Mouse (Mus musculus): ENCODE results near the gene Hormad1. TPM values are rescaled to one million over a fixed set of nuclear protein-coding genes. Genes with fewer than 3 reads are reported as not detected.

The Hormad1 gene
- polyA plus RNA-seq, 1 experiment from 2014 or later: not detected

DNA sequence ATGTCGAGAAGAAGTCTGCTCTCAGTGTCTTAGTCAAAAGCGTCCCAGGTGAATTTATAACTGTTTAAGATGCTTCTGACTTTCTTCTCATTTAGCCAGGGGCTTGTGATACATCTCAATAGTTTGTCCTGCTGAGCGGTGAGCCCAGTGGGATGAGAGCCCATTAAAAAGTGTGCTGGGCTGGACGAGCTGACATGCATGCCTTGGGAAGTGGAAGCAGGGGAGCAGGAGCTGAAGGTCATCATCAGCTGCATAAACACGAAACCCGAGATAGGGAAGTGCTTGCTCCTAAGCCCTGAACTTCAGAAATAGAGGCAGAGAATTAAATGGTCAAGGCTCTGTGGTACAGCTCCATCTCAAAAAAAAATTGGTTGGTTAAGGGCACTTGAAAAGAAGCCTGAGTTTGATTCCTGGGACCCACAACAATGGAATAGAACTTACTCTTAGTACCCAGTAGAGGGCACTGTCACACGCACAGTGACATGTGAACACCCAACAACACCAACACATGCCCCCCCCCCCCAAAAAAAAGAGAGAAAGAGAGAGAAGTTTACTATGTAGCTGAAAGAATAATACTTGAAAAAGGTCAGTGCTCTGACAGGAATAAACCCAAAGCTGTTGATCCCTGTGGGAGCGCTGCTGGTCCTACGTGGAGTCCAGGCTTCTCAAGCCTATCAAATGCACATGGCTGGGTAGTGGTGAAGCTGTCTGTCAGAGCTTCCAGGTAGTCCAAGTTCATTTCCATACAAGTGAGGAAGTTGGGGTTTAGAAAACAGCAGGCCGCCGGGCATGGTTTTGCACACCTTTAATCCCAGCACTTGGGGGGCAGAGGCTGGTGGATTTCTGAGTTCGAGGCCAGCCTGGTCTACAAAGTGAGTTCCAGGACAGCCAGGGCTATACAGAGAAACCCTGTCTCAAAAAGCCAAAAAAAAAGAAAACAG is 73.4 kb downstream of the Hormad1 start:
- ChIA-PET POLR2A (interaction anchor here (0.5 to 2.1 kb wide), 8 partner anchors 9 to 186 kb away, joined by 3 to 8 read pairs (median 4); partner anchors contain the start of gene Rprd2), CTCF (interaction anchor here (0.8 to 2.7 kb wide), 25 partner anchors 8 to 239 kb away, joined by 3 to 28 read pairs (median 4); partner anchors contain the start of genes Adamtsl4, Ensa and Mrps21)
- in situ Hi-C loops (cut with MboI; ENCODE audit: low pct_unique_long_range_greater_than_20kb): no loop called here
- DNase-seq (ENCODE audit: low read depth, low spot score) (no peak), ATAC-seq (peak; percentile 68)
- no peaks in the 10 kb centered on the region for H3K27me3 ChIP-seq
- TF ChIP-seq CTCF (IDR thresholded peaks at IDR 0.05): no peak

DNA sequence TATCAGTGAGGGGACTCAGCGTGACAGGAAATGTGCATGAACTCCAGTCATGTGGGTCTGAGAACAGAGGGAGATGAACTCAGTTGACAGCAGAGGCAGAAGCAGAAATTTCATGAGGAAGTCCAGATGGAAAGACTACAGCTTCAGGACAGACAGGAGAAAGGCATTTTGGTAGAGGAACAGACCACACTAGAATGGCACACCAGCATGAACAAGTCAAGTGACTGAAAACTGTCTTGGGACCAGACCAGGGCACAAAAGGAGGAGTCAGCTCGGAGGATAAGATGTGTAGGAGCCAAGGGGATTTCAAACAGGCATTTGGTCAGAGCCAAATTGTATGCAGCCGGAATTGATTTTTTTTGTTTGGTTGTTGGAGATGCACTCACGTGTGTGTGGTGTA is 76.2 kb downstream of the Hormad1 start:
- ATAC-seq: no peak
- no peak for TF ChIP-seq CTCF (IDR thresholded peaks at IDR 0.05)
- POLR2A ChIA-PET: interaction anchor here (1.4 kb wide), 1 partner anchor 29 kb away, joined by 5 read pairs; no protein-coding TSS in a partner anchor
- no peaks in the 10 kb centered on the region for H3K27me3 ChIP-seq
- DNase-seq (ENCODE audit: low read depth, low spot score): no peak
- CTCF ChIA-PET: interaction anchor here (1.0 to 1.5 kb wide), 4 partner anchors 15 to 136 kb away, joined by 3 read pairs; no protein-coding TSS in a partner anchor
- in situ Hi-C loops (cut with MboI; ENCODE audit: low pct_unique_long_range_greater_than_20kb): no loop called here

DNA sequence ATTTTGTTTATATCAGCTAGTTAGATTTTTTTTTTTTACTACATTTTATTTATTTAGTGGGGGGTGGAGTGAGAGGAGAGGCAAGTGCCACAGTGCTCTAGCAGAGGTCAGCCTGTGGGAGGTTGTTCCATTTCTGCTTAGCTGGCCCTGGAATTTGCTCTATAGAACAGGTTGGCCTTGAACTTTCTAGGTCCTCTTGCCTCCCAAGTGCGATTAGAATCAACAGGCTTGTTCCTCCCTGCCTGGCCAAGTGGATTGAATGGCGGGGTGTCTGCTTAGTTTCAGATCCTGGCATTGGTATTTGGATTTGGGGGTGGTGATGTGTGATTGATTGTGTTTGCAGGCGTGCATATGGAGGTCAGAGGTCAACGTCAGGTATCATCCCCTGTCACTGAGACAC is 76.6 kb downstream of the Hormad1 start:
- no peak for TF ChIP-seq CTCF (IDR thresholded peaks at IDR 0.05)
- DNase-seq (ENCODE audit: low read depth, low spot score): no peak
- POLR2A ChIA-PET: interaction anchor here (0.6 to 1.4 kb wide), 2 partner anchors 28 to 178 kb away, joined by 4 to 5 read pairs; no protein-coding TSS in a partner anchor

More for the DNA sequence above, 76.6 kb downstream of the Hormad1 start:
- no peak for ATAC-seq
- in situ Hi-C loops (cut with MboI; ENCODE audit: low pct_unique_long_range_greater_than_20kb): no loop called here
- no peaks in the 10 kb centered on the region for H3K27me3 ChIP-seq
- CTCF ChIA-PET: interaction anchor here (1.0 to 1.5 kb wide), 5 partner anchors 15 to 135 kb away, joined by 3 read pairs; no protein-coding TSS in a partner anchor

Other genes with a start within 250 kb of the Hormad1 start
- 366 TPM for gene Cers2, start 244.9 kb upstream of the Hormad1 start, polyA plus RNA-seq (2021)
- gene Setdb1, start 202.5 kb upstream of the Hormad1 start, polyA plus RNA-seq (2021): 58.6 TPM
- gene 4930558C23Rik, start 156.8 kb upstream of the Hormad1 start, polyA plus RNA-seq (2021): not detected
- 54.8 TPM for gene Arnt, start 125.3 kb upstream of the Hormad1 start, polyA plus RNA-seq (2021)
- gene Ctsk, start 60.4 kb upstream of the Hormad1 start, polyA plus RNA-seq (2021): 1.1 TPM
- gene Ctss, start 32.9 kb upstream of the Hormad1 start, polyA plus RNA-seq (2021): not detected
- gene Golph3l, start 29.3 kb downstream of the Hormad1 start, polyA plus RNA-seq (2021): 46.9 TPM
- 142 TPM for gene Ensa, start 65.3 kb downstream of the Hormad1 start, polyA plus RNA-seq (2021)
- gene Mcl1, start 99.1 kb downstream of the Hormad1 start, polyA plus RNA-seq (2021): 169 TPM
- 39.5 TPM for gene Adamtsl4, start 128.2 kb downstream of the Hormad1 start, polyA plus RNA-seq (2021)
- 64.9 TPM for gene Ecm1, start 179.9 kb downstream of the Hormad1 start, polyA plus RNA-seq (2021)
- 58.1 TPM for gene Tars2, start 200.5 kb downstream of the Hormad1 start, polyA plus RNA-seq (2021)

Data from Patski (cell line).